Mouse (Mus musculus): Measurements from ENCODE around the gene Ccdc47. TPM values are rescaled to one million over a fixed set of nuclear protein-coding genes. Genes with fewer than 3 reads are reported as not detected.
A peak's percentile ranks its signal among the peaks of the same experiment; 100 is the strongest.

Gene Ccdc47
- polyA plus RNA-seq, 1 experiment = 68.3 TPM

DNA sequence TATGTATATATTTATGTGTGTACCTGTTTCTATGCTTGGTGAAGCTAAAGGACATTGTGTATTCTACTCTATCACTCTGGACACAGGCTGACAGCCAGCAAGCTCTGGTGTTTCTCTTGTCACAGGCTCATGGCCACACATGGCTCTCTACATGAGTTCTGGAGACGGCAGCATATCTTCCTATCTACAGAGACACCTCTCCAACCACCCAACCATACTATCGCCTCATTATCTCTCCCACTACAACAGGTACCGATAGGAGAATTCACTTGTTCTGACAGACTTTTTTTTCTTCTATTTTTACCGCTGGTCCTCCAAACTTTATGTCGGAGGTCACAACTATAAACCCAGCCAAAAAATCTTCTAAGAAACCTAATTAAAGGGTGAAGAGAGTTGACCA, 23.9 kb downstream of the Ccdc47 start:
- Histone ChIP-seq H3K27ac (ENCODE audit: insufficient read depth, low read length) (no peak overlapping the region), H3K4me1 (ENCODE audit: control insufficient read depth, insufficient read depth, low read length) (no peaks in the 10 kb centered on the region), H3K4me3 (ENCODE audit: insufficient read depth, low read length) (peak overlapping the region; percentile 41; the same call in 1 of the 2 replicates)
- no peak for TF ChIP-seq CTCF (IDR thresholded peaks at IDR 0.05; ENCODE audit: extremely low read depth, insufficient read depth, low read length)
- no peak for TF ChIP-seq POLR2A (IDR thresholded peaks at IDR 0.05; ENCODE audit: extremely low read depth, insufficient read depth, low read length)

DNA sequence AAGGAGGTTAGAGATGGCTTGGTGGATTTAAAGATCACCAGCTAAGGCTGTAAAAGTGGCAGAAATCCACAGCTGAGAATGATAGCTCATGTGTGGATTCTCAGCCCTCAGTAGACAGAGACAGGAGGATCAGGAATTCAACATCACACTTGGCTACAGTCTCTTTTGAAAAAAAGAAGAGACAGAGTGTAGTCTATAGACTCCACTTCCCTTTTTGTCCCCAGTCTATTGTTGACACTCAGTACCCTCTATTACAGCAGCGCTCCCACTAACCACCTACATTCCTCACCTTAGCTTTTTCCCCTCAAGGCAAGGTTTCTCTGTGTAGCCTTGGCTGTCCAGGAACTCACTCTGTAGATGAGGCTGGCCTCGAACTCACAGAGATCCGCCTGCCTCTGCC, 24.4 kb downstream of the Ccdc47 start:
- H3K27ac ChIP-seq (ENCODE audit: insufficient read depth, low read length) = no peak overlapping the region
- H3K4me1 ChIP-seq (ENCODE audit: control insufficient read depth, insufficient read depth, low read length) = no peaks in the 10 kb centered on the region
- no peak overlapping the region for H3K4me3 ChIP-seq (ENCODE audit: insufficient read depth, low read length)
- no peak for TF ChIP-seq POLR2A (IDR thresholded peaks at IDR 0.05; ENCODE audit: extremely low read depth, insufficient read depth, low read length)
- TF ChIP-seq CTCF (IDR thresholded peaks at IDR 0.05; ENCODE audit: extremely low read depth, insufficient read depth, low read length) = no peak

GRCm38 (mm10) chr11:106187326-106187725, 28.8 kb downstream of the Ccdc47 start:
- Histone ChIP-seq H3K4me3 (ENCODE audit: insufficient read depth, low read length) (no peak overlapping the region), H3K27ac (ENCODE audit: insufficient read depth, low read length) (no peak overlapping the region), H3K4me1 (ENCODE audit: control insufficient read depth, insufficient read depth, low read length) (no peaks in the 10 kb centered on the region)
- TF ChIP-seq POLR2A (IDR thresholded peaks at IDR 0.05; ENCODE audit: extremely low read depth, insufficient read depth, low read length) (no peak), CTCF (IDR thresholded peaks at IDR 0.05; ENCODE audit: extremely low read depth, insufficient read depth, low read length) (no peak)

GRCm38 (mm10) chr11:106180449-106180801, 35.7 kb downstream of the Ccdc47 start:
- Histone ChIP-seq H3K27ac (ENCODE audit: insufficient read depth, low read length) (peak overlapping the region; percentile 36; the same call in 1 of the 2 replicates), H3K4me1 (ENCODE audit: control insufficient read depth, insufficient read depth, low read length) (peaks cover 6% of the 10 kb centered on the region), H3K4me3 (ENCODE audit: insufficient read depth, low read length) (no peak overlapping the region)
- TF ChIP-seq CTCF (IDR thresholded peaks at IDR 0.05; ENCODE audit: extremely low read depth, insufficient read depth, low read length) (no peak), POLR2A (IDR thresholded peaks at IDR 0.05; ENCODE audit: extremely low read depth, insufficient read depth, low read length) (no peak)

DNA sequence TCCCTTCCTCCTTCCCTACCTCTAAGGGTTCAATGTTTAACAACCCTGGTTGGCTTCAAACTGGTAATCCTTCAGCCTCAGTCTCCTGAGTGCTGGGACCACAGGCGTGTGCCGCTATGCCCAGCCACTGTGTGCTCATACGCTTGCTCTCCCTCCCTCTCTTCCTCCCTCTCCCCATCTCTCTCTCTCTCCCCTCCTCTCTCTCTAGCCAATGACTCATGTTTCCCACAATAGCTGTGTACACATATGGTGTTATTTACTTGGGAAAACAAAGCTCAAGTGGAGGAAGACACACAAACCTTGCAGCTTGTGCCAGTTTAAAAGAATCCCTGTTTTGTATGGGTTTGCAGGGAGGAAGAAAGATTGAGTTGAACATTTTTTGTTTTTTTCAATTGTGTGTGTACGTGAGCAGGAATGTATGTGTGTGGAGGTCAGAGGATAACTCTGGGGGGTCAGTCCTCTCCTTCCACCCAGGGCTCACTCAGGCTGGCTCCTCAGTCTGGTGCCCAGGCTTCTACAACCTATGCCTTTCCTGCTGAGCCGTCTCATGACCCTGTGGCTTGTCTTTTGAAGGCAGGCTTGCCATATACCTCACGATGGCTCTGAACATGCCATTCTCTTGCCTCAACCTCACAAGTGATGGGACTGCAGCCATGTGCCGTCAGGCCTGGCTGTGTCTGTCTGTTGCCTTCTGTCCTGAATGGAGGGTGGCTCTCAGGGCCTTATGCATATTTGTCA, 36.3 kb downstream of the Ccdc47 start:
- Histone ChIP-seq H3K4me1 (ENCODE audit: control insufficient read depth, insufficient read depth, low read length) (peaks cover 8% of the 10 kb centered on the region), H3K4me3 (ENCODE audit: insufficient read depth, low read length) (no peak overlapping the region), H3K27ac (ENCODE audit: insufficient read depth, low read length) (peak overlapping the region; percentile 65; the same call in 1 of the 2 replicates)
- TF ChIP-seq CTCF (IDR thresholded peaks at IDR 0.05; ENCODE audit: extremely low read depth, insufficient read depth, low read length) (no peak), POLR2A (IDR thresholded peaks at IDR 0.05; ENCODE audit: extremely low read depth, insufficient read depth, low read length) (peak; percentile 50)

GRCm38 (mm10) chr11:106178036-106178782, 37.9 kb downstream of the Ccdc47 start:
- no peak overlapping the region; the same call in 1 of the 2 replicates for H3K27ac ChIP-seq (ENCODE audit: insufficient read depth, low read length)
- H3K4me1 ChIP-seq (ENCODE audit: control insufficient read depth, insufficient read depth, low read length) = peaks cover 8% of the 10 kb centered on the region
- H3K4me3 ChIP-seq (ENCODE audit: insufficient read depth, low read length) = no peak overlapping the region
- no peak for TF ChIP-seq POLR2A (IDR thresholded peaks at IDR 0.05; ENCODE audit: extremely low read depth, insufficient read depth, low read length)
- no peak for TF ChIP-seq CTCF (IDR thresholded peaks at IDR 0.05; ENCODE audit: extremely low read depth, insufficient read depth, low read length)

DNA sequence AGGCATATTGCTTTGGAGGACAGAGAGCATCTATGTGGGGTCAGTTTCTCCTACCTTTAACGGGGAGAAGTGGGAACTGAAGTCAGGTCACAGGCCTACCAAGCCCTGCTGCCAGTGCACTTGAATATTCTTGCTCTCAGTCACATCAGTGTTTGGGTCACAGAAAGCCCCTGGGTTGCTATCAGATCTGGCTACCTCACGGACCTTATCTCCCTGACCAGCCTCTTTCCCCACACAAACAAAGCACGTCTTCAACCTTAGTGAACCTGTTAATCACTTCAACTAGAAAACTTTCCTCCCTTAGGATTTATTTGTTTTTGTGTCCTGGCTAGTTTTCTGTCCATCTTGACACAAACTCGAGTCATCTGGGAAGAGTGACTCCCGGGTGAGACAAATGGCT, 39.8 kb downstream of the Ccdc47 start:
- TF ChIP-seq CTCF (IDR thresholded peaks at IDR 0.05; ENCODE audit: extremely low read depth, insufficient read depth, low read length) = no peak
- TF ChIP-seq POLR2A (IDR thresholded peaks at IDR 0.05; ENCODE audit: extremely low read depth, insufficient read depth, low read length) = no peak
- Histone ChIP-seq H3K4me3 (ENCODE audit: insufficient read depth, low read length) (no peak overlapping the region), H3K27ac (ENCODE audit: insufficient read depth, low read length) (no peak overlapping the region), H3K4me1 (ENCODE audit: control insufficient read depth, insufficient read depth, low read length) (peaks cover 8% of the 10 kb centered on the region)

GRCm38 (mm10) chr11:106175081-106175480, 41.1 kb downstream of the Ccdc47 start:
- Histone ChIP-seq H3K4me3 (ENCODE audit: insufficient read depth, low read length) (no peak overlapping the region), H3K4me1 (ENCODE audit: control insufficient read depth, insufficient read depth, low read length) (peaks cover 6% of the 10 kb centered on the region), H3K27ac (ENCODE audit: insufficient read depth, low read length) (no peak overlapping the region)
- TF ChIP-seq CTCF (IDR thresholded peaks at IDR 0.05; ENCODE audit: extremely low read depth, insufficient read depth, low read length) (no peak), POLR2A (IDR thresholded peaks at IDR 0.05; ENCODE audit: extremely low read depth, insufficient read depth, low read length) (no peak)

- H3K4me1 ChIP-seq (ENCODE audit: control insufficient read depth, insufficient read depth, low read length) = peaks cover 5% of the 10 kb centered on the region
- no peak overlapping the region for H3K27ac ChIP-seq (ENCODE audit: insufficient read depth, low read length)
- no peak for TF ChIP-seq POLR2A (IDR thresholded peaks at IDR 0.05; ENCODE audit: extremely low read depth, insufficient read depth, low read length)
- no peak overlapping the region for H3K4me3 ChIP-seq (ENCODE audit: insufficient read depth, low read length)
These were observed 41.8 kb downstream of the Ccdc47 start for GRCm38 (mm10) chr11:106174372-106174771.

DNA sequence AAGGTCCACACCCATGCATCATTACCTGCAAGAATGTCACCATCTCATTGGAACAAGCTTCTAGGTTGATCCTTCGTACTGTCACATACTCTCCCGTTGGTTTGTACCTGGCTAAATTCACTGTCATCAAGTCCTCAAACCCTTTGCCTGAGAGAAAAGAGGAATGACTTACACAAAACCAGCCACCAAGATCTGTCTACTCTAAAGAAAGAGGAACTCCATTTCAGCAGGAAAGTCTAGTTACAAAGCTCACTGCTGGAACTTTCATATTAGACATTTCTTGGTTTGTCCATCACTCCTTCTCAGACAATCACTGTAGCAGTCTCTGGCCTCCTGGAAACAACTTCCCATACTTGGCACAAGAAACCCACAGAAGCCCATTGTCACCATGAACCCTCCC, 42.9 kb downstream of the Ccdc47 start:
- Histone ChIP-seq H3K4me3 (ENCODE audit: insufficient read depth, low read length) (no peak overlapping the region), H3K27ac (ENCODE audit: insufficient read depth, low read length) (no peak overlapping the region), H3K4me1 (ENCODE audit: control insufficient read depth, insufficient read depth, low read length) (peaks cover 1% of the 10 kb centered on the region; the same call in 1 of the 2 replicates)
- TF ChIP-seq POLR2A (IDR thresholded peaks at IDR 0.05; ENCODE audit: extremely low read depth, insufficient read depth, low read length) (no peak), CTCF (IDR thresholded peaks at IDR 0.05; ENCODE audit: extremely low read depth, insufficient read depth, low read length) (no peak)
